Mouse (Mus musculus): Measurements from ENCODE around the gene Ppa2.

Gene Ppa2

GRCm38 (mm10) chr3:133309954-133310808, at the start of gene Ppa2:
Ppa2 (plus strand) TSS chr3:133310110.
- peak; percentile 87 for DNase-seq

GRCm38 (mm10) chr3:133271887-133272286, 38.0 kb upstream of the Ppa2 start:
- peak; percentile 94 for DNase-seq

- no peak for DNase-seq
Observed at GRCm38 (mm10) chr3:133284587-133284986, 25.3 kb upstream of the Ppa2 start.

GRCm38 (mm10) chr3:133288795-133289194, 21.1 kb upstream of the Ppa2 start:
- DNase-seq = no peak

GRCm38 (mm10) chr3:133304328-133304727, 5.6 kb upstream of the Ppa2 start:
- DNase-seq = no peak

- no peak for DNase-seq
Observed at GRCm38 (mm10) chr3:133308361-133308760, 1.5 kb upstream of the Ppa2 start.

- DNase-seq = no peak
Observed at GRCm38 (mm10) chr3:133309359-133309758, 551 bp upstream of the Ppa2 start.

- DNase-seq = no peak
Observed at GRCm38 (mm10) chr3:133310809-133311179, 884 bp downstream of the Ppa2 start.

GRCm38 (mm10) chr3:133312331-133312730, 2.4 kb downstream of the Ppa2 start:
- no peak for DNase-seq

GRCm38 (mm10) chr3:133312850-133313249, 2.9 kb downstream of the Ppa2 start:
- no peak for DNase-seq

GRCm38 (mm10) chr3:133313491-133314199, 3.7 kb downstream of the Ppa2 start:
- DNase-seq = no peak

GRCm38 (mm10) chr3:133314475-133314874, 4.6 kb downstream of the Ppa2 start:
- DNase-seq = peak; percentile 82

- DNase-seq = no peak
Observed at GRCm38 (mm10) chr3:133315011-133315410, 5.1 kb downstream of the Ppa2 start.

- no peak for DNase-seq
Observed at GRCm38 (mm10) chr3:133315647-133316046, 5.7 kb downstream of the Ppa2 start.

GRCm38 (mm10) chr3:133317845-133318244, 7.9 kb downstream of the Ppa2 start:
- no peak for DNase-seq

GRCm38 (mm10) chr3:133318596-133318995, 8.7 kb downstream of the Ppa2 start:
- DNase-seq = no peak

- DNase-seq = peak; percentile 27
Observed at GRCm38 (mm10) chr3:133319795-133320194, 9.9 kb downstream of the Ppa2 start.

GRCm38 (mm10) chr3:133320313-133320712, 10.4 kb downstream of the Ppa2 start:
- DNase-seq = no peak

- no peak for DNase-seq
Observed at GRCm38 (mm10) chr3:133321928-133322327, 12.0 kb downstream of the Ppa2 start.

GRCm38 (mm10) chr3:133322552-133322951, 12.6 kb downstream of the Ppa2 start:
- DNase-seq = no peak

GRCm38 (mm10) chr3:133325135-133325534, 15.2 kb downstream of the Ppa2 start:
- no peak for DNase-seq

- no peak for DNase-seq
Observed at GRCm38 (mm10) chr3:133328551-133328950, 18.6 kb downstream of the Ppa2 start.

- no peak for DNase-seq
Observed at GRCm38 (mm10) chr3:133329406-133329805, 19.5 kb downstream of the Ppa2 start.

All from lung, postnatal 36 days (tissue).